Mouse (Mus musculus): ENCODE measurements around the gene Eef1a2. TPM values are rescaled to one million over a fixed set of nuclear protein-coding genes. Genes with fewer than 3 reads are reported as not detected.

Gene Eef1a2
- polyA plus RNA-seq, 2 experiments, result 0.29 TPM; not detected in 1

GRCm38 (mm10) chr2:181101626-181102025 is 55.2 kb downstream of the Eef1a2 start:
- Histone ChIP-seq H3K9me3 (ENCODE audit: control insufficient read depth, low read length) (no peaks in the 10 kb centered on the region), H3K4me2 (replicated peaks; ENCODE audit: low read depth, low read length, severe bottlenecking) (no peak overlapping the region), H3K27ac (replicated peaks; ENCODE audit: low read depth, low read length) (no peak overlapping the region), H3K4me1 (ENCODE audit: control insufficient read depth, insufficient read depth, low read length) (no peaks in the 10 kb centered on the region), H3K9ac (ENCODE audit: low read depth, low read length, severe bottlenecking) (no peak overlapping the region), H3K27me3 (ENCODE audit: control insufficient read depth, insufficient read depth, low read length) (no peaks in the 10 kb centered on the region), H3K4me3 (replicated peaks; ENCODE audit: low read length) (no peak overlapping the region), H3K36me3 (ENCODE audit: control insufficient read depth, insufficient read depth, low read length) (no peaks in the 10 kb centered on the region)
- 52% methylated on average over 1 of the region's 1 CpGs for WGBS
- DNase-seq (ENCODE audit: low spot score) (no peak), ATAC-seq (ENCODE audit: low FRiP score, low read depth) (no peak)
- TF ChIP-seq POLR2A (IDR thresholded peaks at IDR 0.05; ENCODE audit: borderline replicate concordance, extremely low read depth, insufficient read depth, insufficient read length), result no peak

GRCm38 (mm10) chr2:181100087-181100486 is 56.7 kb downstream of the Eef1a2 start:
- Histone ChIP-seq H3K36me3 (ENCODE audit: control insufficient read depth, insufficient read depth, low read length) (no peaks in the 10 kb centered on the region), H3K27me3 (ENCODE audit: control insufficient read depth, insufficient read depth, low read length) (no peaks in the 10 kb centered on the region), H3K4me1 (ENCODE audit: control insufficient read depth, insufficient read depth, low read length) (no peaks in the 10 kb centered on the region), H3K27ac (replicated peaks; ENCODE audit: low read depth, low read length) (no peak overlapping the region), H3K9me3 (ENCODE audit: control insufficient read depth, low read length) (no peaks in the 10 kb centered on the region), H3K4me3 (replicated peaks; ENCODE audit: low read length) (no peak overlapping the region), H3K9ac (ENCODE audit: low read depth, low read length, severe bottlenecking) (no peak overlapping the region), H3K4me2 (replicated peaks; ENCODE audit: low read depth, low read length, severe bottlenecking) (no peak overlapping the region)
- 87% methylated on average over 2 of the region's 2 CpGs for WGBS
- no peak for TF ChIP-seq POLR2A (IDR thresholded peaks at IDR 0.05; ENCODE audit: borderline replicate concordance, extremely low read depth, insufficient read depth, insufficient read length)
- ATAC-seq (ENCODE audit: low FRiP score, low read depth), result no peak
- DNase-seq (ENCODE audit: low spot score), result no peak

Other genes with a start within 250 kb of the Eef1a2 start
- gene Ythdf1, start 236.1 kb downstream of the Eef1a2 start, polyA plus RNA-seq (2012; rRNA removed), result 66.3 and 85.7 TPM in 2 replicates
- 65.7 and 67.6 TPM in 2 replicates for gene Ythdf1, start 236.1 kb downstream of the Eef1a2 start, polyA plus RNA-seq (2014; fragmentation: Nextera tagmentation; extraction: Ambion mirVana)
- gene Birc7, start 228.0 kb downstream of the Eef1a2 start, polyA plus RNA-seq (2012; rRNA removed), result not detected in 2 replicates
- not detected in 2 replicates for gene Birc7, start 228.0 kb downstream of the Eef1a2 start, polyA plus RNA-seq (2014; fragmentation: Nextera tagmentation; extraction: Ambion mirVana)
- 9.2 and 11.2 TPM in 2 replicates for gene Nkain4, start 202.3 kb downstream of the Eef1a2 start, polyA plus RNA-seq (2012; rRNA removed)
- gene Nkain4, start 202.3 kb downstream of the Eef1a2 start, polyA plus RNA-seq (2014; fragmentation: Nextera tagmentation; extraction: Ambion mirVana), result 12.9 and 13.4 TPM in 2 replicates
- 161 and 169 TPM in 2 replicates for gene Arfgap1, start 189.8 kb downstream of the Eef1a2 start, polyA plus RNA-seq (2012; rRNA removed)
- 102 and 105 TPM in 2 replicates for gene Arfgap1, start 189.8 kb downstream of the Eef1a2 start, polyA plus RNA-seq (2014; fragmentation: Nextera tagmentation; extraction: Ambion mirVana)
- 5.7 and 6.1 TPM in 2 replicates for gene Col20a1, start 170.5 kb downstream of the Eef1a2 start, polyA plus RNA-seq (2012; rRNA removed)
- gene Col20a1, start 170.5 kb downstream of the Eef1a2 start, polyA plus RNA-seq (2014; fragmentation: Nextera tagmentation; extraction: Ambion mirVana), result 2.7 and 2.8 TPM in 2 replicates
- gene Chrna4, start 113.5 kb downstream of the Eef1a2 start, polyA plus RNA-seq (2012; rRNA removed), result 1.9 and 3.1 TPM in 2 replicates
- gene Chrna4, start 113.5 kb downstream of the Eef1a2 start, polyA plus RNA-seq (2014; fragmentation: Nextera tagmentation; extraction: Ambion mirVana), result 2.5 and 2.7 TPM in 2 replicates
- gene Kcnq2, start 21.7 kb downstream of the Eef1a2 start, polyA plus RNA-seq (2012; rRNA removed), result 0.28 and 0.38 TPM in 2 replicates
- gene Kcnq2, start 21.7 kb downstream of the Eef1a2 start, polyA plus RNA-seq (2014; fragmentation: Nextera tagmentation; extraction: Ambion mirVana), result 0.14 TPM in 1 of 2 replicates, not detected in the other
- 148 and 220 TPM in 2 replicates for gene Ppdpf, start 30.2 kb upstream of the Eef1a2 start, polyA plus RNA-seq (2012; rRNA removed)
- gene Ppdpf, start 30.2 kb upstream of the Eef1a2 start, polyA plus RNA-seq (2014; fragmentation: Nextera tagmentation; extraction: Ambion mirVana), result 294 and 354 TPM in 2 replicates
- gene Ptk6, start 45.8 kb upstream of the Eef1a2 start, polyA plus RNA-seq (2012; rRNA removed), result 0.08 and 0.10 TPM in 2 replicates
- gene Ptk6, start 45.8 kb upstream of the Eef1a2 start, polyA plus RNA-seq (2014; fragmentation: Nextera tagmentation; extraction: Ambion mirVana), result 0.12 and 0.19 TPM in 2 replicates
- gene Srms, start 56.2 kb upstream of the Eef1a2 start, polyA plus RNA-seq (2012; rRNA removed), result 0.05 and 0.13 TPM in 2 replicates
- 0.07 TPM in 1 of 2 replicates, not detected in the other for gene Srms, start 56.2 kb upstream of the Eef1a2 start, polyA plus RNA-seq (2014; fragmentation: Nextera tagmentation; extraction: Ambion mirVana)
- gene Fndc11, start 63.0 kb upstream of the Eef1a2 start, polyA plus RNA-seq (2012; rRNA removed), result 0.12 and 0.28 TPM in 2 replicates
- gene Fndc11, start 63.0 kb upstream of the Eef1a2 start, polyA plus RNA-seq (2014; fragmentation: Nextera tagmentation; extraction: Ambion mirVana), result not detected in 2 replicates
- 6.4 and 8.3 TPM in 2 replicates for gene Helz2, start 85.0 kb upstream of the Eef1a2 start, polyA plus RNA-seq (2012; rRNA removed)
- gene Helz2, start 85.0 kb upstream of the Eef1a2 start, polyA plus RNA-seq (2014; fragmentation: Nextera tagmentation; extraction: Ambion mirVana), result 1.3 and 1.5 TPM in 2 replicates
- 28.6 and 38.4 TPM in 2 replicates for gene Gmeb2, start 131.0 kb upstream of the Eef1a2 start, polyA plus RNA-seq (2012; rRNA removed)
- gene Gmeb2, start 131.0 kb upstream of the Eef1a2 start, polyA plus RNA-seq (2014; fragmentation: Nextera tagmentation; extraction: Ambion mirVana), result 17.0 and 19.1 TPM in 2 replicates
- gene Stmn3, start 157.5 kb upstream of the Eef1a2 start, polyA plus RNA-seq (2012; rRNA removed), result 0.68 and 2.8 TPM in 2 replicates
- 0.28 and 0.29 TPM in 2 replicates for gene Stmn3, start 157.5 kb upstream of the Eef1a2 start, polyA plus RNA-seq (2014; fragmentation: Nextera tagmentation; extraction: Ambion mirVana)
- gene Rtel1, start 162.7 kb upstream of the Eef1a2 start, polyA plus RNA-seq (2012; rRNA removed), result 110 and 130 TPM in 2 replicates
- 49.0 and 53.3 TPM in 2 replicates for gene Rtel1, start 162.7 kb upstream of the Eef1a2 start, polyA plus RNA-seq (2014; fragmentation: Nextera tagmentation; extraction: Ambion mirVana)
- 57.4 and 67.9 TPM in 2 replicates for gene Zgpat, start 207.9 kb upstream of the Eef1a2 start, polyA plus RNA-seq (2012; rRNA removed)
- gene Zgpat, start 207.9 kb upstream of the Eef1a2 start, polyA plus RNA-seq (2014; fragmentation: Nextera tagmentation; extraction: Ambion mirVana), result 37.3 and 47.6 TPM in 2 replicates
- 81.0 and 89.9 TPM in 2 replicates for gene Arfrp1, start 208.4 kb upstream of the Eef1a2 start, polyA plus RNA-seq (2012; rRNA removed)
- 50.0 and 54.7 TPM in 2 replicates for gene Arfrp1, start 208.4 kb upstream of the Eef1a2 start, polyA plus RNA-seq (2014; fragmentation: Nextera tagmentation; extraction: Ambion mirVana)
- gene Lime1, start 223.1 kb upstream of the Eef1a2 start, polyA plus RNA-seq (2012; rRNA removed), result 63.3 and 84.7 TPM in 2 replicates
- gene Lime1, start 223.1 kb upstream of the Eef1a2 start, polyA plus RNA-seq (2014; fragmentation: Nextera tagmentation; extraction: Ambion mirVana), result 21.3 and 26.8 TPM in 2 replicates